Mouse (Mus musculus) adrenal gland, adult (tissue): ENCODE data around the gene Sh3d19.
A peak's percentile ranks its signal among the peaks of the same experiment; 100 is the strongest.
"Not testable (repeated sequence)": the region's sequence is repeated elsewhere in the genome, so short reads cannot be mapped to it uniquely, and the experiment has no call there.

Source experiments
- DNase-seq, 2 experiments: peaks; one replicate each; pipeline ENCODE4 v3.0.0; 2022 to 2023; ENCODE audit warnings: low spot score in 1 of 2; ENCODE audit not compliant: inconsistent age in 2 of 2

The Sh3d19 gene

GRCm38 (mm10) chr3:85974451-85974850, 3.5 kb downstream of the Sh3d19 start:
- no peak for DNase-seq

- DNase-seq: no peak
Measured at GRCm38 (mm10) chr3:85980036-85980435, 9.1 kb downstream of the Sh3d19 start.

DNA sequence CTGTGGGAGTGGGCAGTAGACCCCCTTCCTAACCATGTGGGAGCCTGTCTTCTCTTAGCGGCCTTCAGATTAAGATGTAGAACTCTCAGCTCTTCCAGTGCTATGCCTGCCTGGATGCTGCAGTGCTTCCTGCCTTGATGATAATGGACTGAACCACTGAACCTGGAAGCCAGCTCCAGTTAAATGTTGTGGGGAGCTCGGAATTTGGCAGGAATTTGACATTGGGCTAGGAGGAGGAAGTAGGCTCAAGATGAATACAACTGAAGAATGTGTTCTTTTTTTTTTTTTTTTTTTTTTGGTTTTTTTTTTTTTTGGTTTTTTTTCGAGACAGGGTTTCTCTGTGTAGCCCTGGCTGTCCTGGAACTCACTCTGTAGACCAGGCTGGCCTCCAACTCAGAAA, 10.9 kb downstream of the Sh3d19 start:
- not testable (repeated sequence) for DNase-seq

DNA sequence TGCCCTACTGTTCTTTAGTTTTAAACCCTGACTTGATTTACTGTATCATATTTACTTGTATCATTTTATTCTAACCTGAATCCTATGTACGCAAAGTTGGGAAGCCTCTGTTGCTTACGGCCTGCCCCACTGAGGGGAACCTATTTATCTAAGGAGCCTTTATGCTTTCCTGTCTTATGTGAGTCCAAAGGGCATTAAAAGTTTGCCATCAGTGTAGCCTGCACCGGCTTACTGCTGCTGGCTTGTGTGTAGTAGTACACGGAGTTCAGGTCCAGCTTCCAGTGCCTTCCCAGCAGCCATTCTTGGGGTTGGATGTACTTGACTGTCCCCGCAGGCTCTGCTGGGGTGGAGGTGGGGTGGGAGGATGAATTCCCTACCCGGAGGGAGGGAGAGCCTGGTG, 13.6 kb downstream of the Sh3d19 start:
- DNase-seq: no peak

- no peak for DNase-seq
Measured at GRCm38 (mm10) chr3:85987225-85987624, 16.3 kb downstream of the Sh3d19 start.

GRCm38 (mm10) chr3:85991140-85991801, 20.4 kb downstream of the Sh3d19 start:
- DNase-seq: no peak

- DNase-seq: no peak
Measured at GRCm38 (mm10) chr3:85991802-85992156, 20.9 kb downstream of the Sh3d19 start.

- peak in 1 of 2 experiments; percentile 30 for DNase-seq
Measured at GRCm38 (mm10) chr3:85993744-85994143, 22.8 kb downstream of the Sh3d19 start.

GRCm38 (mm10) chr3:85994645-85995044, 23.7 kb downstream of the Sh3d19 start:
- no peak for DNase-seq

- no peak for DNase-seq
Measured at GRCm38 (mm10) chr3:86001271-86001670, 30.4 kb downstream of the Sh3d19 start.

DNA sequence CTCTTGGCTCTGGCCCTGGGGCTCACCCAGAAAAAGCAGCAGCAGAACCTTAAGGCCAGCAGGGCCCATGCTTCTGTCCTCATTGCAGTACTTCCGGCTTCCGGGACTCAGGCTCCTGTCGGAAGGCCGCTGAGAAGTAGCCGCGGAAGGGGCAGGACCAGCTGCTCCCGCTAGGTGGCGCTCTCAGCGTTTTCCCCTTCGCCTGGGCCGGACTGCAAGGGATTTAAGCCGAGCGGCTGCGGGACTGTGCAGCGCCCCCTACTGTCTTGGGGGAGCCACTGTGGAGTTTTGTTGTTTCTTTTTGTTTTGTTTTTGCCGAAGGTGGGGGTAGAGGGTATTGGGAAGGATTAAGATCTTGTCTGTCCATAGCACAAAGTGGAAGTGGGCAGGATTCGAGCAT, 31.5 kb downstream of the Sh3d19 start, which contains the start of gene Prss48:
Gene Prss48, minus strand, starts transcription at position 69 of the 400 bp plus-strand sequence.
- DNase-seq: no peak

DNA sequence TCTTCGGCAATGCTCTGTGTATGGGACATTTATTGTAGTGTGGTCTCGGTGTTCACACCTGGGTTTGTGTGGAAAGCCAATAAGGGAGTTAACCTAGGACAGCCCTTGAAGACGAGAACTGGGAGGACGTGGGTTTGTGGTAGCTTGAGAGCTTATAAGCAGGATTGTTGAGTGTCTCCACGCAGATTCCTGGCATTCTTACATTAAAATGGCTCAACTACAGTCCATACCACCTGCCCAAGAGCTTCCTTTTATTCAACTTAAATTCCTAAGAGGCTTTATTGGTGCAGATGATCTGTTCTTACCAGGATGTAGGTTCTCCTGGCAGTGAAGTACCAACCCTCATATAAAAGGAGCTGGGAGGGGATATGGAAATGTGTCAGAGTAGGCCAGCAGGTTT, 32.0 kb downstream of the Sh3d19 start:
- DNase-seq: no peak

DNA sequence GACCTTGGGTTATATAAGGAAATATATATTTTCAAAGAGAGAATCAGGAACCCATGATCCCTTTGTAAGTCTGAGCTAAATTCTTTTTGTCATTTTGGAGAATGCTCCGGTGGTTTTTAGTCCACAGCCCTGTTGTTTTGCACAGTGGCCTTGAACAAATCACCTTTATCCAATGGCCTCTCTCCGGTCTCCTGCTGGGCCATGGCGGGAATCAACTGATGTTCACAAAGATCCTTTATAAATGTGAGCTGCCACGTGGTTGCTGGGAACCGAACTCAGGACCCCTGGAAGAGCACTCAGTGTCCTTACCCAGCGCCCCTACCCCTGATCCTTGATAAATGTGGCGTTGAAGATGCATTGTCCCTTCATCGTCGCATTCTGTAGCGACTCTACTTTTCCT, 33.8 kb downstream of the Sh3d19 start:
- no peak for DNase-seq

- no peak for DNase-seq
Measured at GRCm38 (mm10) chr3:86010618-86011017, 39.7 kb downstream of the Sh3d19 start.

DNA sequence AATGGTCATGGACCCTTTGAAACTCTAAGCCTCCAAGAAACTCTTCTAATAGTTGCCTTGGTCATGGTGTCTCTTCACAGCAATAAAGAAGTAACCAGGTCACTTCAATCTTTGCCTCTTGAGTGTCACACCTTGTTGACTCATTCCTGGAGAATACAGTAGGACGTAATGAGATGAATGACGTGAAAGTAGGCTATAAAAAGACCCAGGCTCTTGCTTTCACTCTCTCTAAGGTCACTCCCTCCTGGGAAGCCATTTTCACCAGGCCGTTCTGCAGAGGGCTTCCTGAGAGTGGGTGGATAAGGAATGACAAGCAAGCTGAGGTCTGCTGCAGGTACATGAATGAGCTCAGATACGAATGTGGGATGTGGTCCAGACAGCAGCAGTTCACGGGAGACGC, 40.5 kb downstream of the Sh3d19 start:
- no peak for DNase-seq

DNA sequence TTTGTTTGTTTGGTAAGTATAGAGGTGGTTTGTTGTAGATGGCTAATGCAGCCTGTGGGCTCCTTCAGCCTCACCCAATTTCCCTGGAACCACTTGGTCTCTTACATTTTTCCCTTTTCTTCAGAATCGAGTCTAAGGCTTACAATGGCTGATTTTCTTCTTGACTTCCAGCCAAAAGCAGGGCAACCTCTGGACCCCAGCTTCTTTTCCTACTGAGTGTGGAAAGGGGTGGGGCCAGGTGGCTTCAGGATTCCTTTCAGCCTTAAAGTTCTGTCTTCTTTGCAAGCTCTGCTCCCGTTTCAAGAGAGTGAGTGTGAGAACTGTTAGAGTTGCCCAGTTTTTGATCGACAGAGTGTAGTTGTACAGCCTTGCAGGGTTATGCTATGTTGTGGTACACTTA, 40.9 kb downstream of the Sh3d19 start:
- no peak for DNase-seq

- no peak for DNase-seq
Measured at GRCm38 (mm10) chr3:86013837-86014236, 42.9 kb downstream of the Sh3d19 start.

GRCm38 (mm10) chr3:86016965-86017364, 46.1 kb downstream of the Sh3d19 start:
- DNase-seq: no peak

DNA sequence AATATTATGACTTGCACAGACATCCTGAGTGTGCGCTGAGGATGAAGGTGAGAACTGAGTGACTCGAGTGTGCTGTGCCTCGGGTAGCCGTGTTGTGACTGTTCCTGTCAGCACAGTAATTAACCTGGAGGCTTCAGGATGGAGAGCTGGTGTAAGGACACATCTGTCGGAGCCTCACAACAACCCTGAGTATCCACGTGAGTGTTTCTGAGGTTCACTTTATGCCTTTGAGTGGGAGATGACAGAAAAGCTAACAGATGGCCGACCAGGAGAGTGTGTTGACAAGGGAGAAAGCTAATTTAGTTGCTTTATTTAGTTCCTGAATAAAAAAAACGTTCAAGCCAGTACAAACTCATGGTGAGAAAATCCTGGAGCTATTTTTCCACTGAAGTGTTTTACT, 46.6 kb downstream of the Sh3d19 start:
- no peak for DNase-seq

DNA sequence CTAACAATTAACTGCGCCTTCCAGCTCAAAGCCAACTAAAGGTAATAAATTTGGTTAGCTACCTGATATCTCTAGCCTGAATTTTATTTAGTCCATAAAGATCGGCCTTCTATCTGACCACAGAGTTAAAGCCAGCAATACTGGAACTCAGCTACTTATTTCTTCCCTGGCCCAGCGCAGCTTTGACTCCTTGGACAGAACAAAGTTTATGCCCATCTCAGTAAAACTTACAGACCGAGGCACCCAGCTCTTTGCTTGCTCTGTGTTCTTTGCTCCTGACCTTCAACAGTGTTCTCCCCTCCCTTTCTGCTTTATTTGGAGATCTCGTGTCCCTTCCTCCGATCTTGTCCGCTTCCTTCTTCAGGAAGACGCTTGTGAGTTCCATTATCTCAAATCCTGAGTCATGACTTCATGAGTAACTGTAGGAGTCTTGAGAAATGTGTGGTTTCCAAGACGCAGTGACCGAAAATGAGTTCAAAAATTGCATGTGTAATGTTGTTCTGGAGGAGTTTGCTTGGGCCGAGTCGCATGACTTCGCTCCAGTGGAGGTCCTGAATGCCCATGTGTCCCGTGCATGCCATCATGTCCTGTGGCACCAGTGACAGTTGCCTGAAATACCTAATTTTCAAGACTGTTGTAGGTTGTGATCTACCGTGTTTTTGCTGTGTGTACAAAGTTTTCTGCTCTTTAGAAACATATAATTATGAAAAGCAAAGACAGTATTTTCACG, 50.2 kb downstream of the Sh3d19 start:
- no peak for DNase-seq

- DNase-seq: no peak
Measured at GRCm38 (mm10) chr3:86021651-86022050, 50.7 kb downstream of the Sh3d19 start.

- DNase-seq: no peak
Measured at GRCm38 (mm10) chr3:86024065-86024795, 53.3 kb downstream of the Sh3d19 start.
